Mouse (Mus musculus) T-helper 1 cell (primary cell): ENCODE data around the gene Gm11172.

ENCODE experiments used
- in situ Hi-C: fragments of 300-600 bp; cut with MboI, MseI; formaldehyde crosslinking; loops from one replicate; pipeline ENCODE4 v1.15.1; 2025; ENCODE audit warnings: high pct_unique_total_duplicates

Gm11172 gene

GRCm38 (mm10) chr16:10812865-10813371, at the start of gene Gm11172:
TSS of gene Gm11172 (plus strand) at chr16:10812915.
- in situ Hi-C loops, result loop anchor here (25.0 kb wide), 1 partner anchor 1976 kb away; the partner anchor contains the start of gene 1810013L24Rik

DNA sequence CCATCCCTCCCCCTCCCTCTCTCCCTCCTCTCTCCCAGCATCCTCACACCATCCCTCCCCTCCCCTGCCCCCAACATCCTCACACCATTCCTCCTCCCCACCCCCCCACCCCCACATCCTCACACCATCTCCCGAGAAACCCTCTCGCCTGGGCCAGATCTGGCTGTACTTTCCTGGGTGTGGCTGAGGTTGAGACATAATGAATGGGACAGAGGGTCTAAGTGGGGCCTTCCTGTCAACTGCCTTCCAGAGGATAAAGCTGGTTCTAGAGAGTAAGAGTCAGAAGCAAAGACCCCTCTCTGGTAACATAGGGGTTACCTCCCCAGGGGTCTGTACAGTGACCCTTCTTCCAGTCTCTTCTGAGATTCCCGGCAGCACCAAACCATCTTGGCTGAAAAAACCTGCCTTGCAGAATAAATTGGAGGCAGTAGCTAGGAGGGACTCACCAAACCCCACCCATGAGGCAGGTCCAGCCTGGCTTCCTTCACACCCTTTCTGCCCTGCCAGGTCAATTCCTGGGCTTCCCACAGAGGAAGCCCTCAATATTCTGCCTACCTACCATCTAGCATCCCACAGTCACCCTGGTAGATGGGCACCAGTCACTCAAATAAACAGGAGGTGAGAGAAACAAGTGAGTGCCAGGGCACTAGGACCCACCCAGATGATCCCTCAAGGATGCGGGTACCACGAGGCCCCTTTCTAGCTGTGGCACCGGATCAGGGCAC, 49.0 kb upstream of the Gm11172 start:
- in situ Hi-C loops, result loop anchor here (25.0 kb wide), 1 partner anchor 101 kb away; no protein-coding TSS in a partner anchor

- in situ Hi-C loops, result loop anchor here (25.0 kb wide), 1 partner anchor 102 kb away; no protein-coding TSS in a partner anchor
Measured at GRCm38 (mm10) chr16:10764323-10764722, 48.4 kb upstream of the Gm11172 start.

- in situ Hi-C loops, result loop anchor here (25.0 kb wide), 1 partner anchor 105 kb away; no protein-coding TSS in a partner anchor
Measured at GRCm38 (mm10) chr16:10767158-10767557, 45.6 kb upstream of the Gm11172 start.

- in situ Hi-C loops, result loop anchor here (25.0 kb wide), 1 partner anchor 107 kb away; no protein-coding TSS in a partner anchor
Measured at GRCm38 (mm10) chr16:10768821-10769220, 43.9 kb upstream of the Gm11172 start.

DNA sequence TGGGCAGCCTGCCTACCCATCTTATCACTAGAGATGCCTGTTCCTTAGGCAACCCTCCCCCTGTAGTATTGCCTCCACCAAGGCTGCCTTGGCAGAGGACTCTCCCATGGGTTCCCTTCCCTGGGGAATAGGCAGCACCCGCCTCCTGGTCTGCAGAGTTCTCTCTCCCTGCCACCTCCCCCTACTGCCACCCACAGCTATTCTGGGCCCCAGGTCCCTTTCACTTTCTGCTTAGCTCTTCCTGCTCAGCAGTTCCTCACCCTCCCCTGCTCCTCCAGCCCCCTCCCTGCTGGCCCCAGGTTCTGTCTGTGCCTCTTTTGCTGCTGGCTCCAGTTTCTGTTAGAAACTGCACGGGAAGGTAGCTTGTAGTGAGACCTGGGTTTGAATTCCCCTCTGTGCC, 43.1 kb upstream of the Gm11172 start:
- in situ Hi-C loops, result loop anchor here (10.0 to 25.0 kb wide), 2 partner anchors 107 to 355 kb away; partner anchors contain the start of gene Nubp1

GRCm38 (mm10) chr16:10770531-10771325, 42.0 kb upstream of the Gm11172 start:
- in situ Hi-C loops, result loop anchor here (10.0 to 25.0 kb wide), 2 partner anchors 108 to 356 kb away; partner anchors contain the start of gene Nubp1

DNA sequence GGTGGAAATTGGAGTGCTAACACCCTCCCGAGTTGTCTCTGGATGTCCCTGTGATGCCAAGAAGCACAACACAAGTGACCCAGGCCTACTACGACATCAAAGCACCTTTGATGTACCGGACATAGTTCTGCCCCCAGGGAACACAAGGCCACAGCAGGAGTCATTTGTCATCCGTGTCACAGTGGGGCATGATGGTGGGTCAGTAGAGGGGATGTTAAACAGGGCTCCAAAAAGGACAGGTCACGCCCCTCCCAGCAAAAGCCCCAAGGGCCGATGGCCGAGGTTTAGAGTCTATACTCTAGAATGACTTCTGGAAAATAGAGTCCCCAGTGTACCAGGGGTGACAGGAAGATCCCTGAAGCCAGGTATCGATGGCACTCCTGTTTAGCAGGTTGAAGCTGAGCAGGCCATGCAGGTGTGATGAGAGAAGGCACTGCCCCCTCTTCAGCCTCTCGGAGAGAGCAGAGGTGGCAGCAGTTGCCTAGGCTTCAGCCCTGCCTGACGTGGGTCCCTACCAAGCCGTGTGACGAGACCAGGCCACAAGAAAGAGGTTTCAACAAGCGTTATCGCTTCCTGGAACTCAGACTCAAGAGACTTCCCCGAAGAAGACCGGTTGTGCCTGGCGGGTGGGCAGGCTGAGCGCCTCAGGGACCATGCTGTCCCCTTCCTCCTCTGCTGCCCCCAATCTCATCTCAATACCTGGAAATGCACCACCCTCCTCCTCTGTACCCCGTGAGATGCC, 40.8 kb upstream of the Gm11172 start:
- in situ Hi-C loops, result loop anchor here (10.0 to 25.0 kb wide), 2 partner anchors 110 to 357 kb away; partner anchors contain the start of gene Nubp1

- in situ Hi-C loops, result loop anchor here (10.0 to 25.0 kb wide), 2 partner anchors 111 to 359 kb away; partner anchors contain the start of gene Nubp1
Measured at GRCm38 (mm10) chr16:10773543-10773942, 39.2 kb upstream of the Gm11172 start.

GRCm38 (mm10) chr16:10774726-10775125, 38.0 kb upstream of the Gm11172 start:
- in situ Hi-C loops, result loop anchor here (10.0 to 25.0 kb wide), 2 partner anchors 112 to 360 kb away; partner anchors contain the start of gene Nubp1

- in situ Hi-C loops, result loop anchor here (10.0 kb wide), 1 partner anchor 362 kb away; the partner anchor contains the start of gene Nubp1
Measured at GRCm38 (mm10) chr16:10776322-10776721, 36.4 kb upstream of the Gm11172 start.

DNA sequence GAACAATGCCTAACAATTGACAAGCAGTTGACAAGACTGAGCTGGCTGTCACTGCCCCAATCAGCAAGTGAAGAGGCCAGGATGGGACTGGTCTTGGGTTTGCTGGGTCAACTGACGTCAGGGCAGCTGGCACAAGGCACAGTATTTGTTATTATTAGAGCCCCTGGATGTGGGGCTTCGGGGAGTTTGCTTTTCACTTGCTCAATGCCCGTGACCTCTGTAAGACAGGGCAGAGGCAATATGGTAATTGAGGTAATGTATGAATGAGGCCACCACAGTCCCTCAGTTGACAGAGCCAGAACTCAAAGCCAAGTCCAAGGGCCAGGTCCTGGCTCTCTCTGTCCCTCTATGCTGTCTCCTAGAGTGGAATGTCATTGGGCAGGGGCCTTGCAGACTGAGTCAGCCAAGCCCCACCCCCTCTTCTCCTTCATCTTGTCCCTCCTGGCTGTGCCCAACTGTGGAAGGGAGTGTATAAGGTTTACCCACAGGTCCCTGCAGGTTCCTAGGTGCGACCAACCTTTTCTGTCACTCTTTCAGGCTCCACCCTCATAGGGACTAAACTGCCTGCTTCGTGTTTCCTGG, 35.0 kb upstream of the Gm11172 start:
- in situ Hi-C loops, result loop anchor here (10.0 kb wide), 1 partner anchor 363 kb away; the partner anchor contains the start of gene Nubp1

GRCm38 (mm10) chr16:10780631-10781120, 32.0 kb upstream of the Gm11172 start:
- in situ Hi-C loops, result no loop called here

- in situ Hi-C loops, result no loop called here
Measured at GRCm38 (mm10) chr16:10781862-10782371, 30.8 kb upstream of the Gm11172 start.

GRCm38 (mm10) chr16:10782377-10783151, 30.2 kb upstream of the Gm11172 start:
- in situ Hi-C loops, result no loop called here

GRCm38 (mm10) chr16:10783152-10783434, 29.6 kb upstream of the Gm11172 start:
- in situ Hi-C loops, result no loop called here

GRCm38 (mm10) chr16:10783451-10783850, 29.3 kb upstream of the Gm11172 start:
- in situ Hi-C loops, result no loop called here

DNA sequence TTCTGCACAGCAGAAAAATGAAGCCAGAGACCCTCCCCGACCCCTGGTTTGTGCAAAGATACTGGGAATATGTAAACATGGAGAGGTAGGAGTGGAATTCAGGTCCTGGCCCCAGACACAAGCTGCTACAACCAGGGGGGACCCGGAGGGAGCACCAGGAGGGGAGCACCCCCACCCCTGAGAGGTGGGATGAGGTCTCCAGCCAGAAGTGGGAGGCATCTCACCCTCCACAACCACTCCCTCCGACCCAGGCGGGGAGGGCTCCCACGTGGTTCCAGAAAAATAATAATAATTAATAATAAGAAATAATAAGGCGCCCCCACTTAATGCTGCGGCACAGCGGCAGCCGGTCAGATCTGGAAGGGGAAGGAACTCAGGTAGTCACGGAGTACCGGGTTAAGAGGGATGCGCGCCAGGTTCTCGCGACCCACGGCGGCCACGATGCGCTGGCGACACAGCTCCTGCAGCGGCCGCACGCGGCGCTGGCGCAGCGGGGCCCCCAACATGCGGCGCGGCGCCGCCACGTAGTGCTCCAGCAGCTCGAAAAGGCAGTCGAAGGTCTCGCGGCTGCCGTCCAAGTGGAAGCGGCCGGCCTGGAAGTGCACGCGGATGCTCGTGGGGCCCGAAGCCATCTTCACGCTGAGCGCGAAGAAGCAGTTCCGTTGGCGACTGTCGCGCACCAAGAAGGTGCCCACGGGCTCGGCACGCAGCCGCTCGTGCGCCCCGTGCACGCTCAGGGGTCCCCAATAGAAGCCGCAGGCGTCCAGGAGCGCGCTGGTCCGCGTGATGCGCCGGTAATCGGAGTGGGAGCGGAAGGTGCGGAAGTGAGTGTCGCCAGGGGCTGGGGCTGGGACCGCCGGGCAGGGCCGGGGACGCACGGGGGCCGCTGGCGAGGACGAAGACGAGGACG, 28.6 kb upstream of the Gm11172 start:
- in situ Hi-C loops, result no loop called here
